Mouse (Mus musculus) CH12.LX (cell line): ENCODE measurements around the gene Cnr2. TPM values are rescaled to one million over a fixed set of nuclear protein-coding genes. Genes with fewer than 3 reads are reported as not detected.

Experiments
- DNase-seq: peaks from one replicate; pipeline ENCODE4 v3.0.0-alpha.2; 2013; ENCODE audit errors: extremely low read depth
- H3K27ac ChIP-seq: 2 replicates; pipeline ENCODE4 v1.5.1; 2012; ENCODE audit warnings: low read depth, mild to moderate bottlenecking, control low read depth, moderate library complexity; ENCODE audit not compliant: insufficient read depth
- H3K27me3 ChIP-seq: replicated peaks from 2 replicates; pipeline ENCODE3; 2012; ENCODE audit warnings: inconsistent platforms
- H3K36me3 ChIP-seq, 2 experiments: replicated peaks in 1 of 2; 2 replicates each; pipeline versions ENCODE3 to v1.6.1; 2012; ENCODE audit warnings: inconsistent platforms in 1 of 2, low read length in 1 of 2, mild to moderate bottlenecking in 1 of 2, mixed read lengths in 1 of 2, moderate library complexity in 1 of 2; ENCODE audit not compliant: control insufficient read depth in 1 of 2, insufficient read depth in 1 of 2
- H3K4me1 ChIP-seq, 2 experiments: 2 replicates each; pipeline ENCODE4 v1.6.1; 2012; ENCODE audit warnings: inconsistent platforms in 1 of 2, moderate library complexity in 1 of 2; ENCODE audit not compliant: insufficient read depth in 2 of 2, control insufficient read depth in 1 of 2
- H3K4me2 ChIP-seq: 2 replicates; pipeline ENCODE4 v1.6.1; 2012; ENCODE audit warnings: low read depth, mild to moderate bottlenecking, control low read depth; ENCODE audit not compliant: poor library complexity, insufficient read depth, severe bottlenecking
- H3K4me3 ChIP-seq, 3 experiments: fragments of 150-350 bp in 1 of 3; sonication (generic) in 1 of 3; replicated peaks in 1 of 3; 2 replicates each; pipeline versions ENCODE3 to v1.5.1; 2011 to 2012; ENCODE audit warnings: low read depth in 2 of 3, low read length in 2 of 3, mild to moderate bottlenecking in 2 of 3, moderate library complexity in 2 of 3, control low read depth in 1 of 3, improper control_type of control experiment in 1 of 3, inconsistent platforms in 1 of 3, mixed read lengths in 1 of 3; ENCODE audit not compliant: poor library complexity in 1 of 3
- H3K79me2 ChIP-seq: replicated peaks from 2 replicates; pipeline ENCODE4 v1.6.1; 2012; ENCODE audit warnings: mild to moderate bottlenecking, moderate library complexity; ENCODE audit not compliant: control insufficient read depth, poor library complexity, insufficient read depth, severe bottlenecking; ENCODE audit errors: extremely low read depth
- H3K9ac ChIP-seq: 2 replicates; pipeline ENCODE4 v1.6.1; 2012; ENCODE audit warnings: low read depth, mild to moderate bottlenecking, control low read depth, moderate library complexity; ENCODE audit not compliant: insufficient read depth
- H3K9me3 ChIP-seq: replicated peaks from 2 replicates; pipeline ENCODE3; 2012; ENCODE audit warnings: low read length, inconsistent platforms, mixed read lengths
- BHLHE40 ChIP-seq: IDR thresholded peaks from 2 replicates; pipeline ENCODE4 v1.6.1; 2011; ENCODE audit warnings: mild to moderate bottlenecking, low read depth, low read length, improper control_type of control experiment
- CHD1 ChIP-seq: IDR thresholded peaks from 2 replicates; pipeline ENCODE4 v1.6.1; 2012; ENCODE audit warnings: low read depth, low read length, improper control_type of control experiment, inconsistent platforms
- CHD2 ChIP-seq: IDR thresholded peaks from 2 replicates; pipeline ENCODE4 v1.6.1; 2011; ENCODE audit warnings: low read length, improper control_type of control experiment
- E2F4 ChIP-seq: IDR thresholded peaks from 2 replicates; pipeline ENCODE4 v1.6.1; 2011; ENCODE audit warnings: low read depth, low read length, improper control_type of control experiment; ENCODE audit not compliant: insufficient replicate concordance
- ELF1 ChIP-seq: IDR thresholded peaks from 2 replicates; pipeline ENCODE4 v1.6.1; 2014; ENCODE audit warnings: low read depth, mild to moderate bottlenecking, inconsistent platforms, low read length, improper control_type of control experiment
- EP300 ChIP-seq: IDR thresholded peaks from 2 replicates; pipeline ENCODE4 v1.6.1; 2011; ENCODE audit warnings: low read length, improper control_type of control experiment
- ETS1 ChIP-seq: conservative IDR thresholded peaks from 2 replicates; pipeline ENCODE4 v1.6.1; 2012; ENCODE audit warnings: low read depth, mild to moderate bottlenecking, inconsistent platforms, low read length, improper control_type of control experiment, moderate library complexity
- GABPA ChIP-seq: IDR thresholded peaks from 2 replicates; pipeline ENCODE4 v1.6.1; 2012; ENCODE audit warnings: low read depth, low read length, improper control_type of control experiment, inconsistent platforms; ENCODE audit not compliant: insufficient replicate concordance
- HCFC1 ChIP-seq: IDR thresholded peaks from 2 replicates; pipeline ENCODE4 v1.6.1; 2012; ENCODE audit warnings: low read depth, mild to moderate bottlenecking, inconsistent platforms, low read length, improper control_type of control experiment
- IRF4 ChIP-seq: IDR thresholded peaks from 2 replicates; pipeline ENCODE4 v1.6.1; 2014; ENCODE audit warnings: low read depth, mild to moderate bottlenecking, inconsistent platforms, low read length, improper control_type of control experiment
- JUN ChIP-seq: IDR thresholded peaks from 2 replicates; pipeline ENCODE4 v1.6.1; 2011; ENCODE audit warnings: low read depth, mild to moderate bottlenecking, low read length, improper control_type of control experiment, moderate library complexity; ENCODE audit not compliant: insufficient read depth
- KAT2A ChIP-seq: IDR thresholded peaks from 2 replicates; pipeline ENCODE4 v1.6.1; 2012; ENCODE audit warnings: low read length, improper control_type of control experiment, inconsistent platforms; ENCODE audit not compliant: insufficient replicate concordance
- MAX ChIP-seq: IDR thresholded peaks from 2 replicates; pipeline ENCODE4 v1.6.1; 2011; ENCODE audit warnings: low read length, improper control_type of control experiment
- MAZ ChIP-seq: IDR thresholded peaks from 2 replicates; pipeline ENCODE4 v1.6.1; 2012; ENCODE audit warnings: low read depth, mild to moderate bottlenecking, inconsistent platforms, low read length, improper control_type of control experiment, moderate library complexity
- MEF2A ChIP-seq: IDR thresholded peaks from 2 replicates; pipeline ENCODE4 v1.6.1; 2014; ENCODE audit warnings: low read depth, mild to moderate bottlenecking, inconsistent platforms, low read length, improper control_type of control experiment, borderline replicate concordance
- MXI1 ChIP-seq: IDR thresholded peaks from 2 replicates; pipeline ENCODE4 v1.6.1; 2011; ENCODE audit warnings: mild to moderate bottlenecking, low read depth, low read length, improper control_type of control experiment
- MYC ChIP-seq: IDR thresholded peaks from 2 replicates; pipeline ENCODE4 v1.6.1; 2011; ENCODE audit warnings: low read depth, mild to moderate bottlenecking, improper control_type of control experiment, low read length
- NELFE ChIP-seq: IDR thresholded peaks from 2 replicates; pipeline ENCODE4 v1.6.1; 2011; ENCODE audit warnings: low read depth, low read length, improper control_type of control experiment
- NRF1 ChIP-seq: IDR thresholded peaks from 2 replicates; pipeline ENCODE4 v1.6.1; 2014; ENCODE audit warnings: low read depth, mild to moderate bottlenecking, inconsistent platforms, low read length, improper control_type of control experiment, moderate library complexity
- PAX5 ChIP-seq: IDR thresholded peaks from 2 replicates; pipeline ENCODE4 v1.6.1; 2012; ENCODE audit warnings: low read length, inconsistent platforms, mixed read lengths
- POLR2A ChIP-seq: IDR thresholded peaks from 2 replicates; pipeline ENCODE4 v1.6.1; 2011; ENCODE audit warnings: low read depth, mild to moderate bottlenecking, improper control_type of control experiment, low read length
- POLR2AphosphoS2 ChIP-seq: IDR thresholded peaks from 2 replicates; pipeline ENCODE4 v1.6.1; 2011; ENCODE audit warnings: low read depth, low read length, improper control_type of control experiment
- SIN3A ChIP-seq: IDR thresholded peaks from 2 replicates; pipeline ENCODE4 v1.6.1; 2012; ENCODE audit warnings: low read length, improper control_type of control experiment, inconsistent platforms
- SMC3 ChIP-seq: IDR thresholded peaks from 2 replicates; pipeline ENCODE4 v1.6.1; 2011; ENCODE audit warnings: low read depth, low read length, improper control_type of control experiment
- TBP ChIP-seq: conservative IDR thresholded peaks from 2 replicates; pipeline ENCODE4 v1.6.1; 2011; ENCODE audit warnings: low read depth, low read length, improper control_type of control experiment
- TCF12 ChIP-seq: IDR thresholded peaks from 2 replicates; pipeline ENCODE4 v1.6.1; 2014; ENCODE audit warnings: low read depth, mild to moderate bottlenecking, inconsistent platforms, low read length, improper control_type of control experiment
- USF1 ChIP-seq: IDR thresholded peaks from 2 replicates; pipeline ENCODE4 v1.6.1; 2014; ENCODE audit warnings: low read depth, mild to moderate bottlenecking, inconsistent platforms, low read length, improper control_type of control experiment
- ZC3H11A ChIP-seq: IDR thresholded peaks from 2 replicates; pipeline ENCODE4 v1.6.1; 2012; ENCODE audit warnings: low read depth, mild to moderate bottlenecking, inconsistent platforms, low read length, improper control_type of control experiment
- ZMIZ1 ChIP-seq: IDR thresholded peaks from 2 replicates; pipeline ENCODE4 v1.6.1; 2012; ENCODE audit warnings: low read depth, mild to moderate bottlenecking, inconsistent platforms, low read length, improper control_type of control experiment
- dilution Hi-C: fragments of 300-500 bp; cut with MboI; formaldehyde crosslinking; loops from 2 replicates; pipeline ENCODE4 v1.14.3; 2020; ENCODE audit warnings: low sequenced_read_pairs; ENCODE audit not compliant: extremely low pct_unique_long_range_greater_than_20kb, extremely low pct_ligation_motif_present
- in situ Hi-C: fragments of 300-500 bp; cut with MboI; formaldehyde crosslinking; loops from 3 replicates; pipeline ENCODE4 v1.14.3; 2019; ENCODE audit warnings: low sequenced_read_pairs, low pct_ligation_motif_present, low pct_unique_long_range_greater_than_20kb, mixed read lengths
- polyA plus RNA-seq: library from polyadenylated mRNA; unstranded; fragments of >175 nt; gene quantifications from 2 replicates; pipeline ENCODE4 v1.2.1, GENCODE M21; 2012; ENCODE audit warnings: low read depth; ENCODE audit not compliant: insufficient read length
- total RNA-seq, 2 experiments: library from RNA; depleted of rRNA; stranded (reverse); fragments of 300-350 nt in 1 of 2; fragments of >200 nt in 1 of 2; gene quantifications; 2 replicates each; pipeline ENCODE4 v1.2.3; 2012 to 2014

The Cnr2 gene
- total and polyA plus RNA-seq, 3 experiments, result 5.6 to 13.8 (median 10.6) TPM

DNA sequence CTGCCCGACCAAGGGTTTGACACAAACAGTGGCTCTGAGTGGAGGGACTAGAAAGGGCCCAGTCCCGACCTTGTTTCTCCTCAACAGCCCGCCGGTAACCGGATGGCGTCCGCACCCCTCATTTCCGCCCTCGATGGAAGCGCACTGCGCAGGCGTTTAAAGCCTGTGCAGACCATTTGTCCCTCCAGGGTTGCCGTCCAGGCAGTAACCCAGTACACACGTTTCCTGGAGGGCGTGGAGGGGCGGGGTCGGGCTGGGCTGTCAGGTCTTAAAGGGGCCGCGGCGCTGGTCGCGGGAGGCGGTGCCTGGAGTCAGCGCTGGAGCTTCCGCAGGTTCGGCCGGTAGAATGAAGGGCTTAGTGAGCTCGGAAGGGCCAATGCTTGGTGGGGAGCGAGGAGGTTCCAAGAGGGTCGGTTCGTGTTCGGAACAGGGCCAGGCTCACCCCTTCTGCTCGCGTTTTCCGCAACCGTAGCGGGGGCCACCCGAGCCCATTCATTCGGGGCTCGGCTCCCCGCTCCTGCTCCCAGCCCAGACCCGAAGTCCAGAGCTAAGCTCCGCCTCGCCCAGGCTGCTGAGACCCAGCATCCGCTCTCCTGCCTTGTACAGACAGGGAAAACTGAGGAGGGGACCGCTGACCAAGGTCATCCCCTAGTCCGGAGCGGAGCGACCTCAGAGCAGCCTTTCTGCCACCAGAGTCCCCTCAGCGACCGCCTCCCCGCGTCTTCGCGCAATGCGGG lies 68.4 kb downstream of the Cnr2 start, which contains the start of gene Gale:
TSS of gene Gale (plus strand) at position 271 of the 737 bp plus-strand sequence.
- peaks cover 41 to 71% of the 10 kb centered on the region in 2 experiments for H3K36me3 ChIP-seq
- peak within 1 kb of the TSS; percentile 65 for H3K4me2 ChIP-seq
- peak; percentile 98 for DNase-seq
- H3K9me3 ChIP-seq, result no peaks in the 10 kb centered on the region
- peak within 1 kb of the TSS; percentile 85 for H3K9ac ChIP-seq
- H3K4me1 ChIP-seq, result peaks cover 7 to 27% of the 10 kb centered on the region in 2 experiments; a peak in 3 of 4 replicates
- H3K27ac ChIP-seq, result peak within 1 kb of the TSS; percentile 61
- H3K27me3 ChIP-seq, result no peaks in the 10 kb centered on the region
- H3K4me3 ChIP-seq, result peak within 1 kb of the TSS; percentile 78 to 92 (median 79)
- 0 out of 2 replicates have a peak, but pooled peaks have one; percentile 4 for TF ChIP-seq ETS1
- peak; percentile 84 for TF ChIP-seq TCF12
- TF ChIP-seq MXI1, result peak; percentile 72; the same call in 1 of the 2 replicates
- TF ChIP-seq TBP, result peak; percentile 76
- TF ChIP-seq MAZ, result 0 out of 2 replicates have a peak, but pooled peaks have one; percentile 53
- TF ChIP-seq IRF4, result no peak
- peak; percentile 40 for TF ChIP-seq BHLHE40
- no peak for TF ChIP-seq ZC3H11A
- peak; percentile 34; the same call in 1 of the 2 replicates for TF ChIP-seq MAX
- TF ChIP-seq SMC3, result no peak; the same call in 1 of the 2 replicates
- peak; percentile 80; the same call in 1 of the 2 replicates for TF ChIP-seq KAT2A
- TF ChIP-seq MYC, result 0 out of 2 replicates have a peak, but pooled peaks have one; percentile 54
- peak; percentile 9; the same call in 1 of the 2 replicates for TF ChIP-seq GABPA
- no peak for TF ChIP-seq CHD2
- peak; percentile 99 for TF ChIP-seq SIN3A
- TF ChIP-seq E2F4, result no peak
- TF ChIP-seq ELF1, result peak; percentile 95
- TF ChIP-seq NELFE, result peak; percentile 90
- TF ChIP-seq ZMIZ1, result peak; percentile 89
- peak; percentile 90 for TF ChIP-seq NRF1
- TF ChIP-seq EP300, result no peak
- TF ChIP-seq POLR2AphosphoS2, result peak; percentile 89; the same call in 1 of the 2 replicates
- TF ChIP-seq USF1, result no peak
- TF ChIP-seq MEF2A, result 0 out of 2 replicates have a peak, but pooled peaks have one; percentile 27
- 0 out of 2 replicates have a peak, but pooled peaks have one; percentile 44 for TF ChIP-seq CHD1
- no peak for TF ChIP-seq PAX5
- TF ChIP-seq POLR2A, result peak; percentile 94
- no peak for TF ChIP-seq JUN
- peak; percentile 90 for TF ChIP-seq HCFC1
- H3K79me2 ChIP-seq, result no peaks in the 10 kb centered on the region
- dilution Hi-C loops, result no loop called here
- in situ Hi-C loops, result no loop called here
